Mouse (Mus musculus) embryo, embryonic 11.5 days (tissue): ENCODE results near the gene Rnf19b.
A peak's percentile ranks its signal among the peaks of the same experiment; 100 is the strongest.

Experiments
- DNase-seq: peaks from one replicate; pipeline ENCODE4 v3.0.0-alpha.2; 2012; ENCODE audit warnings: low read depth, low spot score

The Rnf19b gene

DNA sequence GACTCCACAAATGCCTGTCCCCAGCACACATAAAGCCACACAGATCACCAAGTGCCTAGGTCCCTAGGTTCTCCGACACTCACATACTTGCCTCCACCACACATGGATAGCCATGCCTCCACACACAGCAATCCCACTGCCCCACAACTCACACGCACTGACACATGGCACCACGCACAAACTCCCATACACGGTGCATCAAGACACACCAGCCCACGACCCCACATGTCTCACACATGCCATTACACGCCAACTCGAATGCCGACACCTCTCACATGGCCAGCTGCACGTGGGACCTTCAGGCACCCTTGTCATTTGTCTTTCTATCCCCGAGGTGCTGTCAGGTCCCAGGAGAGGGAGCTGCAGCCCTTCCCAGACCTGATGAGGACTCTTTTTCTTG, 61.6 kb downstream of the Rnf19b start:
- DNase-seq, result no peak

DNA sequence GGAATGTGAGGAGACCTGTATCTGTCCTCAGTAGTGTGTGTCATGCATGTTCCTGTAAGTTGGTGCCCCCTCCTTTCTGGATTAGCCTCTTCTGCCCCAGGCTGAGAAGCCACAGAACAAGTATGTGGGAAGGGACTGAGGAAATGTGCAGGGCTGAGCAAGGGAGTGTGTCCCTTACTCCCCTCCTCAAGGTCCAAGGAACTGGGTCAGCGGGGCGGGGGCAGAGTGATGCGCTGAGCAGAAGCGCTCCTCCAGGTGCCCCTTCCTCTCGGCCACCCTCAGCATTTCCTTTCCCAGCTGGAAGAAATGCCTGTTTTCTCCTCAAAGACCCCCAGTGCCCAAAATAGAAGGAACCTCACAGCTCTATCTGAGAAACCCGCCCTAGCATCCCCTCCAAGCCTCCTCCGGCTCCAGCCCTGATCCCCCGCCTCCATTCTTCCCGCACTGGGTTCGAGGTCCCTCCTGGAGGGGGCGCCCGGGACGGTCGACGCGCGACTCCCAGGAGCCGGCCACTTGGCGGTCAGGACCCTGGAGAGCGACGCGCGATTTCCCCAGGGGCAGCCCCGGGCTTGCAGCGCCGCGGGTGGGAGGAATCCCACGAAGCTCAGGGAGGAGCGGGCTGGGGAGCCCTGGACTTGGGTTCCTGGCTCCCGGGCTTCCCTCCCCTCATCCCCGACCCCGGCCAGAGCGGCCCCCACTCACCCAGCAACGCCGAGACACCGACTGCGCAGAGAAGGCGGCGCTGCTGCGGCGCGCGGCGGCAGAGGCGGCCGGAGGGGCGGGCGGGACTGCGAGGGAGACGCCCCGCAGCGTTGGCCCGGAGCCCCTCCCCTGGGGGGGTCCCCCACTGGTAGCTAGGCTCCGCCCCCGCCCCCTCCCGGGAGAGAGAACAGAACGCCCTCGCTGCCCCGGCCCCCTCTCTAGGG, 62.7 kb downstream of the Rnf19b start:
- DNase-seq, result peak; percentile 56

GRCm38 (mm10) chr4:129121569-129122086, 63.6 kb downstream of the Rnf19b start, which contains the start of gene Hpca:
Gene Hpca, minus strand, starts transcription at chr4:129122036.
- DNase-seq, result no peak

DNA sequence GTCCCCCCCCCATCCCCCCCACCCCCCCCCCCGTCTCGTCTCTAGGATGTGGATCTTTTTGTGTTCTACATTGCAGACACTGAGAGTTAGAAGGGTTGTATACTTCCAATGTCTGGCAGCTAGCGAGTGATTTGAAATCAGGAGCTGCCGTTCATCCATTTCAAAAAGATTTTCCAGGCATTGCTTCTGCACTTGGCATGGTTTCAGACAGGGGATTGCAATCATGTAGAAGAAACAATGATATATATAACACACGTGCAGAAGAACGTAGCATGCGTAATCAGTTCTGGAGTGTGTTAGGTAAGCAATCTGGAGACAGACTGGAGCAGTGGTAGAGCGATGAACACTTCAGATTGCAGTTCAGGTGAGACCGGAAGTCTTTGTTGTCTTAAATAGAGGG, 64.0 kb downstream of the Rnf19b start:
- DNase-seq, result no peak

DNA sequence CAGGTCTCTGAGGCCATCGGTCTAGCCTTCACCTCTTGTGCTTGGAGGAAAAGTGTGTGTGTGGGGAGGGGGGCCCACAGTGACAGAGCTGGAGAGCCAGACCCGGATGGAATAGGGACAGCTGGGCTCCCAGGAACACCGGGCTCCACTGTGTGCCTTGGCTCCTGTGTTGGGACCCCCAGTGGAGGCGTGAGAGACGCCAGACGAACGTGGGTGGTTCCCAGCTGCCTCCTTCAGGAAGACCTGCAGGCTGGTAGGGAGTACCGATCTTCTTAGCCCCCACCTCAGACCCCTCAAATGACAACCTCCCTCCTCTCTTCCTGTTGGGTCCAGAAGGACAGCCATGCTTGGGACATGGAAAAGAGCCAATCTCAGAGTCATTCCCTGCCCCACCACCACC, 64.6 kb downstream of the Rnf19b start:
- DNase-seq, result no peak

DNA sequence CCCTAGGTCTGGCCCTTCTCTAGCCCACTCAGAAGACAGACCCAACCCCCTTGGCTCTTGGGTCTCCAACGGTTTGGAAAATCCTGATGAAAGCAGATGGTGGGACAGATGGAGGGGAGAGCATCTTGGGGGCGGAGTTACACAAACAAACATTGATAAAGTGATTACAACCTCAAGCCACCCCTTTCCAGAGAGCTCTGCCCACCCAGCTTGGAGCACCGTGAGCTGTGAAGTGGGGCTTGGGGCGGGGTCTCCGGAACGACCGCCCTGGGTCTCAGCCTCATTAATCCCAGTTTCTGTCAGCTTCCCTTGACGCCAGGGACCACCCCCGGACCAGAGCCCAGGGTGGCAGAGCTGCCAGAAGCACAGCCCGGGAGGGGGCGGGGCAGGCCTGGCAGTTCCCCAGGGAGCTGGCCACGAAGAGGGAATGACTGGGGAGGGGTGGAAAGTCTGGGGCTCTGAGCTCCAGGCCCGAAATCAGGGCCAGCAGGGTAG, 66.6 kb downstream of the Rnf19b start:
- DNase-seq, result no peak

GRCm38 (mm10) chr4:129125736-129126451, 67.8 kb downstream of the Rnf19b start:
- no peak for DNase-seq

DNA sequence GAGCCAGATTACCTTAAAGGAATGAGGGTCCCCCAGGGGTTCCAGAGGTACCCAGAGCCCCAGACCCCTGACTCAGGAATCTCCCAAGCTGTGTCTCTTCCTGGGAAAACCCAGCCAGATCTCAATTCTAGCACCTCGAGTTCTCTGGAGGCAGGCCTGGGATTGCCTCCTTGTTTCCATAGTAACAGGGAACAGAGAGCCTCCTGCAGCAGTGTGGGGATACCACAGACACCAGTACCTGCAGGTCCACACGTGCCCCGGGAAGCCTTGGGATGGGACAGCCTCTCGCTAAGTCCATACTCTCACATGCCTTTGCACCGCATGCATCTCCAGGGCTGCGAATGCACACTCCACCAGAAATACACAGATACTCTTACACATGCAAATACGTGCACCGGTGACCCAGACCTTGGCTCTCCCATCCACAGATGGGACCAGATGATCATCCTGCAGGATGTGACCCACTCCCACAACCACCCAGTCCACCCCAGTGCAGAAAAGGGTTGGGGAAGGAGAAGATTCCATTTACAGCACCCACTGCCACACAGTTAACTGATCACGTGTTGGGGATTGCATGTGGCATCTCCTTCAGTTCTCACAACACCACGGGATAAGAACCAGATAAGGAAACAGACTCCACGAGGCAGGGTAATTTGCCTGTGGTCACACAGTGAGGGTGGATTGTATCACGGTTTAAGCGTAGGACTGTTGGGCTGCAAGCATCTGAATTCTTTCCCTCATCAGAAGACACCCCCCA, 70.7 kb downstream of the Rnf19b start:
- no peak for DNase-seq

DNA sequence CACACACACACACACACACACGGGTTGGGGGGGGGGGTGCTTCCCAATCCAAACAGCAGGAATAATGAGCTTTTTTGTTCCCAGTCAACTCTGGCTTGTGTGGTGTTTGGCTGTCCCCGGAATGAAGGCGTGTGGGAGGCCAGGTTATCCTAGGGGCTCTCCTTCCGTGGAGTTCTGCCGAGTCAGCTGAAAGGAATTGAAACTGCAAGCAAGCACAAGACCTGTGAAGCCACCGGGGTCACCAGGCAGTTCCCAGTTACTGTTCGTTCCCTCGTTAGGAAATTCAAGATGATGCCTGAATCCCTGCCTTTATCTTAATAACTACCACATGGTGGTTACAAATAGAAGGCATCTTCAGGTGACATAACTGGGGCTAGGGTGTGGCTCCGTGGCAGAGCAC, 71.3 kb downstream of the Rnf19b start:
- DNase-seq, result no peak

DNA sequence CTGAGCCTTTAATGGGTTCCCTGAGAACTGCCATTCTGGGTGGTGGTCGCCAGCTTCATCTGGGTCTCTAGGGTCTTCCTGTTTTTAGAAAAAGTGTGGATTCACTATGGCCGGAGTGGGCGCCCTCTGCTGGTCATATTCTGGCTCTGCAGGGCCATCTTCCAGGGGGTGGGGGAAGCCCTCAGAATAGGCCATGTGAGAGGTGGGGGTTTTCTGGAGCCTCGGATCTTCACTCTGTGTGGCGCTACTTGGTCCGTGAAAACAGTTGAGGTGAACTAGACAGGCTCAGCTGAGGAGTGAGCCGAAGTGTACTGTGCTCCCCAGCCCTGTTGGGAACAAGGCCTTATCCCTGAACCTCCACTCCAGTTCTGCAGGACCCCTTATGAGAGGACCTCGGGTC, 72.1 kb downstream of the Rnf19b start:
- DNase-seq, result peak; percentile 59

- DNase-seq, result peak; percentile 51
Measured at GRCm38 (mm10) chr4:129130755-129131303, 72.8 kb downstream of the Rnf19b start.

GRCm38 (mm10) chr4:129134799-129135585, 76.9 kb downstream of the Rnf19b start:
- DNase-seq, result peak; percentile 81
